Mouse (Mus musculus): Measurements from ENCODE around the gene Cep57l1.

DNA sequence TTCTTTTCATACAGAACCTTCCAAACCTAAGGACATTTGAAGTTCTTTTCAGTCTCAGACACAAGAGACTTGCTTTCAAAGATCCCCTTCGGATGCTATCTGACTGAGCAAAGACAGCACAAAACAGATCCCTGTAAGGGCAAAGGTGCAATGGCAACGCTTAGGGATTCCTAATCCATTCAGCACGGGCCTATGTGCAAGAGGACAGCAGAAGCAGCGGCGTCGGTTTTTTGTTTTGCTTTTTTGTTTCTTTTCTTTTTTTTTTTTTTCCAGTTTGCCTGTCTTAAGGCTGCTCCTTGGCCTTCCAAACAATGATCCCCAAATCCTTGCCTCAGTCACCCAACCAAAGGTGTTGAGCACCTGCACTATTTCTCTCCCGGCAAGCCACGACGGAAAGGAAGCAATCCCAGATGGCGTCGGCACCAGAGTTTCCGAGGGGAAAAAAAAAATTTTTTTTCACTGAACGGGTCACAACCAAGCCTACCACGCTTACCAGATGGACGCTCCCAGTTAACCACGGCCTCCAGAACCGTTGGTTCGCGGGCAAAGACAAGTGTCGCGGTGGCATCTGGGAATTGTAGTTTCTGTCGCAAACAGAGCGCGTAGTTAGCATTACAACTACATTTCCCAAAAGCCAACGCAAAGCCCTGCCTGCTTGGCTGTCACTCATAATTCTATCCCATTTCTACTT lies 446 bp downstream of the Cep57l1 start:
- TF ChIP-seq EP300 (optimal IDR thresholded peaks at IDR 0.05): no peak
- no peak for TF ChIP-seq CTCF (IDR thresholded peaks at IDR 0.05; ENCODE audit: low read depth)
